19 mouse cellular contexts compared by ENCODE assay signal in genomic region chr15:92555716-92556115, GRCm38 (mm10).
DNase-seq lines count a peak whose midpoint lies in the region; ATAC-seq and TF ChIP-seq lines count a peak whose summit lies in the region.
"Had no signal": no experiment of that assay in that cellular context is flagged by ENCODE, and none has a peak within 500 bp of the region (broad histone marks: within the 10 kb centered on the region; RNA-seq: fewer than 3 reads in every experiment).

No protein-coding gene starts in this region.

- no peaks in the 10 kb centered on the region for H3K27me3 ChIP-seq in lung, embryonic 14.5 days (ENCODE audit: insufficient read depth, low read length)
- H3K27me3 ChIP-seq in midbrain, embryonic 11.5 days (ENCODE audit: control insufficient read depth, insufficient read depth, low read length): no peaks in the 10 kb centered on the region
- H3K27me3 ChIP-seq in midbrain, embryonic 16.5 days (ENCODE audit: control insufficient read depth, insufficient read depth, low read depth, low read length): no peaks in the 10 kb centered on the region
- H3K27me3 ChIP-seq: CH12.LX had no signal

- no peaks in the 10 kb centered on the region for H3K36me3 ChIP-seq in lung, embryonic 14.5 days (ENCODE audit: insufficient read depth)
- no peaks in the 10 kb centered on the region for H3K36me3 ChIP-seq in midbrain, embryonic 11.5 days (ENCODE audit: control insufficient read depth, insufficient read depth, low read length)
- H3K36me3 ChIP-seq in midbrain, embryonic 16.5 days (ENCODE audit: control insufficient read depth, insufficient read depth, low read length): no peaks in the 10 kb centered on the region
- H3K36me3 ChIP-seq: G1E had no signal

- WGBS in lung, embryonic 14.5 days: 29% methylated on average over 3 of the region's 3 CpGs
- 37% methylated on average over 3 of the region's 3 CpGs for WGBS in lung, adult 2 months
- 81% methylated on average over 3 of the region's 3 CpGs for WGBS in midbrain, embryonic 11.5 days
- WGBS in midbrain, embryonic 16.5 days: 80% methylated on average over 3 of the region's 3 CpGs

- no peak overlapping the region for H3K9ac ChIP-seq in lung, embryonic 14.5 days
- H3K9ac ChIP-seq in midbrain, embryonic 11.5 days (ENCODE audit: low read length): no peak overlapping the region
- no peak overlapping the region for H3K9ac ChIP-seq in midbrain, embryonic 16.5 days (ENCODE audit: low read depth, low read length)

- H3K4me2 ChIP-seq in lung, embryonic 14.5 days: no peak overlapping the region
- H3K4me2 ChIP-seq in midbrain, embryonic 11.5 days: no peak overlapping the region
- no peak overlapping the region for H3K4me2 ChIP-seq in midbrain, embryonic 16.5 days (ENCODE audit: low read length)

- peak; percentile 71; the same call in 1 of the 2 replicates for ATAC-seq in lung, embryonic 14.5 days (ENCODE audit: insufficient read depth)
- ATAC-seq in midbrain, embryonic 11.5 days (ENCODE audit: low FRiP score): no peak
- no peak for ATAC-seq in midbrain, embryonic 16.5 days
- ATAC-seq: activated CD4-positive, CD25-positive, alpha-beta regulatory T cell, adult 4 months; CD4-positive, CD25-positive, alpha-beta regulatory T cell, adult 4 months; Patski had no signal

- TF ChIP-seq CTCF in lung, embryonic 14.5 days (IDR thresholded peaks at IDR 0.05; ENCODE audit: low read depth): no peak
- no peak for TF ChIP-seq CTCF in lung, adult 2 months (IDR thresholded peaks at IDR 0.05; ENCODE audit: insufficient read depth, low read length)

- 0 out of 2 replicates have a peak overlapping the region, but pooled peaks have one; percentile 36 for H3K27ac ChIP-seq in lung, embryonic 14.5 days (ENCODE audit: low read depth)
- H3K27ac ChIP-seq in midbrain, embryonic 11.5 days (ENCODE audit: low read depth, low read length): no peak overlapping the region
- H3K27ac ChIP-seq in midbrain, embryonic 16.5 days (ENCODE audit: low read length): no peak overlapping the region

- H3K4me1 ChIP-seq in lung, embryonic 14.5 days (ENCODE audit: insufficient read depth): peaks cover 11% of the 10 kb centered on the region; the same call in 1 of the 2 replicates
- no peaks in the 10 kb centered on the region for H3K4me1 ChIP-seq in lung, adult 2 months (ENCODE audit: control insufficient read depth, insufficient read depth, low read length)
- H3K4me1 ChIP-seq in midbrain, embryonic 11.5 days (ENCODE audit: control insufficient read depth, insufficient read depth, low read length): no peaks in the 10 kb centered on the region
- no peaks in the 10 kb centered on the region for H3K4me1 ChIP-seq in midbrain, embryonic 16.5 days (ENCODE audit: control insufficient read depth, insufficient read depth, low read length)

- no peak for TF ChIP-seq POLR2A in lung, adult 2 months (IDR thresholded peaks at IDR 0.05; ENCODE audit: borderline replicate concordance, extremely low read depth, low read depth, low read length)

- H3K9me3 ChIP-seq in lung, embryonic 14.5 days (ENCODE audit: low read depth, low read length): no peaks in the 10 kb centered on the region
- H3K9me3 ChIP-seq in midbrain, embryonic 11.5 days (ENCODE audit: control insufficient read depth, low read length): no peaks in the 10 kb centered on the region
- H3K9me3 ChIP-seq in midbrain, embryonic 16.5 days (replicated peaks; ENCODE audit: control insufficient read depth, low read length, poor library complexity, severe bottlenecking): no peaks in the 10 kb centered on the region

- peak; percentile 66 for DNase-seq in lung, embryonic 14.5 days
- no peak for DNase-seq in lung, adult 2 months
- DNase-seq in midbrain, embryonic 11.5 days (ENCODE audit: low spot score, missing footprints): peak; percentile 69
- DNase-seq: adrenal gland, adult 2 months; adrenal gland, adult 8-10 months; adrenal gland, postnatal 10 days; adrenal gland, postnatal 14 days; adrenal gland, postnatal 25 days; adrenal gland, postnatal 36 days; B cell, adult 2 months; cerebellum, adult 11 months; cerebellum, adult 11-12 months; cerebellum, adult 18-20 months had no signal

- no peak overlapping the region for H3K4me3 ChIP-seq in lung, embryonic 14.5 days (ENCODE audit: low read depth, low read length)
- no peak overlapping the region for H3K4me3 ChIP-seq in lung, adult 2 months (replicated peaks; ENCODE audit: extremely low read depth, low read depth, low read length)
- no peak overlapping the region for H3K4me3 ChIP-seq in midbrain, embryonic 11.5 days (ENCODE audit: low read depth, low read length)
- H3K4me3 ChIP-seq in midbrain, embryonic 16.5 days (ENCODE audit: low read depth, low read length): no peak overlapping the region
